Mouse (Mus musculus): ENCODE results near the gene Cxcl16. TPM values are rescaled to one million over a fixed set of nuclear protein-coding genes. Genes with fewer than 3 reads are reported as not detected.

The Cxcl16 gene
- 28.1 and 48.0 TPM in 2 replicates for polyA plus RNA-seq (2012; rRNA removed)

DNA sequence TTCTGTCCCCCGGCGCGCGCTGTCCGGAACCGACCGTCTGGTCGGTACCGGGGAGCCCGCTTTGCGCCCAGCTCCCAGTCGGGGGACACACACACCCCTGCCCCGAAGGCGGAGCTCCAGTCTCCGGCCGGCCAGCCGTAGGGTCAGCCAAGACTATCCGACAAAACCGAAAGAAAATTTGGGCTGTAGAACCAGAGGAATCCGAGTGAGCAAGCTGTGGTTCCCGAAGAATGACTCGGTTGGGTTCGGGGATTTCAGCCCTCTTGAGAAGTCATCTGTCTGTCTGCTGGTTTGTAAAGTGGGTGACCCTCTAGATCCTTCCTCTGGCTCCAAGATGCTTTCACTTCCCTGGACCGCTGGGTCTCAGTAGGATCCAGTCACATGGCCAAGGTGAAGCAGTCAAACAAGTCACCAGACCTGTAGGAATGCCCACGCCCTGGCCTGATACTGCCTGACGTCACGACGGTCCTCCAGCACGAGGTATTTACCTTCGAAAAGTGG lies at the start of gene Cxcl16:
TSS of gene Cxcl16 (minus strand) at position 384 of the 501 bp plus-strand sequence.
- WGBS, result 3% methylated on average over 30 of the region's 30 CpGs
- H3K4me1 ChIP-seq (ENCODE audit: control insufficient read depth, insufficient read depth, insufficient read length, low read length), result peaks cover 2% of the 10 kb centered on the region; the same call in 1 of the 2 replicates
- H3K27ac ChIP-seq (ENCODE audit: insufficient read depth, low read depth, low read length), result peak within 1 kb of the TSS; percentile 82
- peaks cover 3% of the 10 kb centered on the region; the same call in 1 of the 2 replicates for H3K27me3 ChIP-seq (ENCODE audit: control insufficient read depth, insufficient read depth, low read length)
- peaks cover 10% of the 10 kb centered on the region; the same call in 1 of the 2 replicates for H3K36me3 ChIP-seq (ENCODE audit: control insufficient read depth, insufficient read depth, low read length)
- H3K4me3 ChIP-seq (ENCODE audit: low read depth, low read length), result peak within 1 kb of the TSS; percentile 80
- TF ChIP-seq POLR2A (IDR thresholded peaks at IDR 0.05; ENCODE audit: low read depth, low read length) (no peak; the same call in 1 of the 2 replicates), CTCF (IDR thresholded peaks at IDR 0.05; ENCODE audit: extremely low read depth, insufficient read length, insufficient replicate concordance, low read depth, low read length) (no peak)

DNA sequence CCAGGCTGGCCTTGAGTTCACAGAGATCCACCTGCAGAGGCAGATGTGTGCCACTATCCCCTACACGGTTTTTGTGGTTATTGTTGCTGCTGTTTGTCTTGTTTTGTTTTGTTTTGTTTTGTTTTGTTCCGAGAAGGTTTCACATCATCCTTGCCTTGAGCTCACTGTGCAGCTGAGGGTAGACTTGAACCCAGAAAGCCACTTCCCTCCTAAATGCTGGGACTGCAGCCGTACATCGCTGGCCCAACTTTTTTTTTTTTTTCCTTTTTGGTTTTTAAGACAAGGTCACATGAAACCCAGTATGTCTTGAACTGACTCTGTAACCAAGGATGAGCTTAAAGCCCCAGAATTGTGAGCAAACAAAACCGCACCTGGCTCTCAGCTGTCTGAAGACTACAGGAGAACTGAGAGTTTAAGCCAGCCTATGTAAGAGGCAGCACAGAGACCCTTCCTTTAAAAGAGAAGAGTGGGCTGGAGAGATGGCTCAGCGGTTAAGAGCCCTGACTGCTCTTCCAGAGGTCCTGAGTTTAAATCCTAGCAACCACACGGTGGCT lies 47.3 kb upstream of the Cxcl16 start:
- TF ChIP-seq CTCF (IDR thresholded peaks at IDR 0.05; ENCODE audit: extremely low read depth, insufficient read length, insufficient replicate concordance, low read depth, low read length) (no peak), POLR2A (IDR thresholded peaks at IDR 0.05; ENCODE audit: low read depth, low read length) (no peak)
- Histone ChIP-seq H3K4me3 (ENCODE audit: low read depth, low read length) (peak overlapping the region; percentile 34; the same call in 1 of the 2 replicates), H3K27me3 (ENCODE audit: control insufficient read depth, insufficient read depth, low read length) (no peaks in the 10 kb centered on the region), H3K4me1 (ENCODE audit: control insufficient read depth, insufficient read depth, insufficient read length, low read length) (peaks cover 19% of the 10 kb centered on the region), H3K27ac (ENCODE audit: insufficient read depth, low read depth, low read length) (no peak overlapping the region; the same call in 1 of the 2 replicates), H3K36me3 (ENCODE audit: control insufficient read depth, insufficient read depth, low read length) (peaks cover 23% of the 10 kb centered on the region)
- 71% methylated on average over 7 of the region's 7 CpGs for WGBS

DNA sequence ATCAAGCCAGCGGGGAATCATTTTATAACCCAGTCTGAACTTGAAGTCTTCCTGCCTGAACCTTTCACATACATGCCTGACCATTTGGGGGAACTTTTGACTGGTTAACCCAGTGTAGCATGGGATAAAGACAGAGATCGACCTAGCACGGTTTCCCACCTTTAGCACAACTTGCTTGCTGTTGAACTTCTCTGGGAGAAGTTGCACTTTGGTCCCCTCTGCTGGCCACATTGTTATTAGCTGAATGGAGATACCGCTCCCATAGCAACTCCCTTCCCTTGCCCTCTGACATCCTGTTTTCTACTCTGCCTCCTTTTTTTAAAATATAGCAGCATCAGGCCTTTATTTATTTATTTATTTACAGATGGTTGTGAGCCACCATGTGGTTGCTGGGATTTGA lies 46.6 kb upstream of the Cxcl16 start:
- peaks cover 20% of the 10 kb centered on the region for H3K4me1 ChIP-seq (ENCODE audit: control insufficient read depth, insufficient read depth, insufficient read length, low read length)
- H3K4me3 ChIP-seq (ENCODE audit: low read depth, low read length), result peak overlapping the region; percentile 34; the same call in 1 of the 2 replicates
- TF ChIP-seq POLR2A (IDR thresholded peaks at IDR 0.05; ENCODE audit: low read depth, low read length), result no peak
- TF ChIP-seq CTCF (IDR thresholded peaks at IDR 0.05; ENCODE audit: extremely low read depth, insufficient read length, insufficient replicate concordance, low read depth, low read length), result peak; percentile 48; the same call in 1 of the 2 replicates
- no peaks in the 10 kb centered on the region for H3K27me3 ChIP-seq (ENCODE audit: control insufficient read depth, insufficient read depth, low read length)
- peak overlapping the region; percentile 94 for H3K27ac ChIP-seq (ENCODE audit: insufficient read depth, low read depth, low read length)
- H3K36me3 ChIP-seq (ENCODE audit: control insufficient read depth, insufficient read depth, low read length), result peaks cover 20% of the 10 kb centered on the region
- 7% methylated on average over 4 of the region's 4 CpGs for WGBS

DNA sequence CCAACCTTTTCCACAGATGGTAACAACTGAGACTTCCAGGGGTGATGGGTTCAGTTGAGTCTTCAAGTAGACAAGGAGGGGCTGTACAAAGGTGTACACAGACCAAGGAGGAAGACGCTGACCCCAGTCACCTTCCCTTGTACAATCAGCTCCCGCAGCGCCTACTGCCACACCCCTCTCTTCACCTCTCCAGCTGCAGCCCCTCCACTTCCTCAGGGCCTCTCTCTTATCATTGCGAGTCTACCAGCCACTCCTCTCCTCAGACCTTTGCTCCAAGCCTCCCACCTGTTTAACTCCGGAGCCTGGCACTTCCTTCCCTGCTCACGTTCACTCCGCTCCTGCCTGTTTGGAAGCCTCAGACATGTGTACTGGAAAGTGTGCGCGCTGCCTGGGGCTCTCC lies 45.2 kb upstream of the Cxcl16 start, which contains the start of gene Tm4sf5:
TSS of gene Tm4sf5 (plus strand) at position 275 of the 400 bp plus-strand sequence.
- Histone ChIP-seq H3K4me3 (ENCODE audit: low read depth, low read length) (peak within 1 kb of the TSS; percentile 75), H3K27me3 (ENCODE audit: control insufficient read depth, insufficient read depth, low read length) (no peaks in the 10 kb centered on the region), H3K4me1 (ENCODE audit: control insufficient read depth, insufficient read depth, insufficient read length, low read length) (peaks cover 27% of the 10 kb centered on the region), H3K27ac (ENCODE audit: insufficient read depth, low read depth, low read length) (peak within 1 kb of the TSS; percentile 94), H3K36me3 (ENCODE audit: control insufficient read depth, insufficient read depth, low read length) (peaks cover 9% of the 10 kb centered on the region)
- TF ChIP-seq POLR2A (IDR thresholded peaks at IDR 0.05; ENCODE audit: low read depth, low read length) (peak; percentile 70; the same call in 1 of the 2 replicates), CTCF (IDR thresholded peaks at IDR 0.05; ENCODE audit: extremely low read depth, insufficient read length, insufficient replicate concordance, low read depth, low read length) (no peak)
- 24% methylated on average over 9 of the region's 9 CpGs for WGBS

DNA sequence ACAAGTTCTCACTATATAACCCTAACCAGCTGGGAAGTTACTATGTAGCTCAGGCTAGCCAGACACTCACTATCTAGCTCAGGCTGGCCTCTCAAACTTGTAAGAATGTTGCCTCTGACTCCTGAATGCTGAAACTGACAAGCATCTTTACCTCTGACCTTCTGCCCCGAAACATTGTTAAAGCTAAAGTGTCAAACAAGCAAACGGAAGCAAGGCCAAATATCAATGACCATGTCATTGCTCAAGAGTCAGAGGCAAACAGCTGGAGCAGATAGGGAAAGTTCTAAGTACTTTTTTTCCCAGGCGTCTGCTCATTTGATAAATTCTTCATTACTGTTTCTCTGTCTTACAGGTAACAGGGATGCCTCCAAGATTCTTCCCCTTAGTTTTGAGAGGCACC lies 42.2 kb upstream of the Cxcl16 start:
- WGBS, result 26% methylated on average over 3 of the region's 3 CpGs
- Histone ChIP-seq H3K4me1 (ENCODE audit: control insufficient read depth, insufficient read depth, insufficient read length, low read length) (peaks cover 22% of the 10 kb centered on the region), H3K27ac (ENCODE audit: insufficient read depth, low read depth, low read length) (peak overlapping the region; percentile 66; the same call in 1 of the 2 replicates), H3K27me3 (ENCODE audit: control insufficient read depth, insufficient read depth, low read length) (no peaks in the 10 kb centered on the region), H3K4me3 (ENCODE audit: low read depth, low read length) (no peak overlapping the region), H3K36me3 (ENCODE audit: control insufficient read depth, insufficient read depth, low read length) (no peaks in the 10 kb centered on the region; the same call in 1 of the 2 replicates)
- TF ChIP-seq POLR2A (IDR thresholded peaks at IDR 0.05; ENCODE audit: low read depth, low read length) (no peak), CTCF (IDR thresholded peaks at IDR 0.05; ENCODE audit: extremely low read depth, insufficient read length, insufficient replicate concordance, low read depth, low read length) (no peak)

DNA sequence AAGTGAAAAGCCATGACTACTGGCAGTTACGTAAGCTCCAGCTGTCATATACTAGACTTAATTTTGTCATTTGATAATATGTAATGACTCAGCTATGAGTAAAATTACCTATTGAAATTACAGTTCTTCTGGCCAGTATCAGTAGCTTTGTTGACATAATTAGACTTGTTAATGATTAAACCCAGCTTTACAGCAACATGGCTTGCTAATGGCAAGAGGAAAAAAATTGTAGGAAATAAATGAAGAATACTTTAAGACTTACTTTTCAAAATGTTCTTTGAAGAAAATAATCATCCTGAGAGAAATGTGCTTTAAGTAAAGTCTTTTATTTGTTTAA lies 40.7 kb upstream of the Cxcl16 start:
- TF ChIP-seq POLR2A (IDR thresholded peaks at IDR 0.05; ENCODE audit: low read depth, low read length) (no peak), CTCF (IDR thresholded peaks at IDR 0.05; ENCODE audit: extremely low read depth, insufficient read length, insufficient replicate concordance, low read depth, low read length) (no peak)
- H3K27ac ChIP-seq (ENCODE audit: insufficient read depth, low read depth, low read length), result no peak overlapping the region

More for the DNA sequence above, 40.7 kb upstream of the Cxcl16 start:
- Histone ChIP-seq H3K4me3 (ENCODE audit: low read depth, low read length) (no peak overlapping the region), H3K27me3 (ENCODE audit: control insufficient read depth, insufficient read depth, low read length) (no peaks in the 10 kb centered on the region), H3K4me1 (ENCODE audit: control insufficient read depth, insufficient read depth, insufficient read length, low read length) (peaks cover 24% of the 10 kb centered on the region), H3K36me3 (ENCODE audit: control insufficient read depth, insufficient read depth, low read length) (no peaks in the 10 kb centered on the region)
- 38% methylated on average over 1 of the region's 1 CpGs for WGBS

All from small intestine, adult 2 months (tissue).